Mouse (Mus musculus) hindbrain, postnatal 0 days (tissue): Measurements from ENCODE around the gene Fam131b. TPM values are rescaled to one million over a fixed set of nuclear protein-coding genes. Genes with fewer than 3 reads are reported as not detected.

Source experiments
- ATAC-seq: fragments of 200-750 bp; cut with Nextera tagmentation; 2 replicates; pipeline ENCODE4 v1.8.0; 2017; ENCODE audit warnings: mild to moderate bottlenecking, moderate TSS enrichment, moderate library complexity
- DNase-seq: peaks from one replicate; pipeline ENCODE4 v3.0.0-alpha.2; 2015; ENCODE audit warnings: low spot score
- H3K27ac ChIP-seq: fragments of 300-500 bp; sonication (generic); 2 replicates; pipeline ENCODE4 v1.5.1; 2014; ENCODE audit warnings: mild to moderate bottlenecking
- H3K27me3 ChIP-seq: fragments of 300-500 bp; sonication (generic); 2 replicates; pipeline ENCODE4 v1.6.1; 2014; ENCODE audit warnings: low read length, mixed read lengths; ENCODE audit not compliant: insufficient read depth
- H3K36me3 ChIP-seq: fragments of 300-500 bp; sonication (generic); 2 replicates; pipeline ENCODE4 v1.6.1; 2014; ENCODE audit warnings: low read length, mixed read lengths; ENCODE audit not compliant: insufficient read depth
- H3K4me1 ChIP-seq: fragments of 300-500 bp; sonication (generic); 2 replicates; pipeline ENCODE4 v1.6.1; 2014; ENCODE audit warnings: antibody characterized with exemption, low read length, mixed read lengths; ENCODE audit not compliant: insufficient read depth
- H3K4me2 ChIP-seq: fragments of 300-500 bp; sonication (generic); 2 replicates; pipeline ENCODE4 v1.6.1; 2014; ENCODE audit warnings: low read depth, mild to moderate bottlenecking, low read length, moderate library complexity, mixed read lengths
- H3K4me3 ChIP-seq: fragments of 300-500 bp; sonication (generic); 2 replicates; pipeline ENCODE4 v1.5.1; 2014; ENCODE audit warnings: low read length
- H3K9ac ChIP-seq: fragments of 300-500 bp; sonication (generic); replicated peaks from 2 replicates; pipeline ENCODE4 v1.6.1; 2014; ENCODE audit warnings: mild to moderate bottlenecking, low read length, moderate library complexity, mixed read lengths
- H3K9me3 ChIP-seq: fragments of 300-500 bp; sonication (generic); 2 replicates; pipeline ENCODE4 v1.6.1; 2016; ENCODE audit warnings: low read length, mixed read lengths
- CTCF ChIP-seq: IDR thresholded peaks from 2 replicates; pipeline ENCODE4 v1.5.1; 2016; ENCODE audit warnings: antibody characterized with exemption, control low read depth, low read depth
- WGBS: fragments of 180-500 bp; shearing (Covaris S2); extraction: QIAGEN DNeasy Blood & Tissue Kit; methylation state at CpG from one replicate; pipeline ENCODE4 v1.1.7; 2014; 5-methylcytosine and 5-hydroxymethylcytosine counted together
- polyA plus RNA-seq: library from polyadenylated mRNA; unstranded; fragments of >200 nt; fragmentation: Nextera tagmentation; extraction: Ambion mirVana; gene quantifications from 2 replicates; pipeline ENCODE4 v1.2.1, GENCODE M21; 2015
- total RNA-seq: library from RNA; depleted of rRNA; stranded (reverse); fragments of >200 nt; gene quantifications from 2 replicates; pipeline ENCODE4 v1.2.3, GENCODE M21; 2014

Fam131b gene
- total and polyA plus RNA-seq, 2 experiments from 2014 or later, result 5.0 to 61.6 TPM

DNA sequence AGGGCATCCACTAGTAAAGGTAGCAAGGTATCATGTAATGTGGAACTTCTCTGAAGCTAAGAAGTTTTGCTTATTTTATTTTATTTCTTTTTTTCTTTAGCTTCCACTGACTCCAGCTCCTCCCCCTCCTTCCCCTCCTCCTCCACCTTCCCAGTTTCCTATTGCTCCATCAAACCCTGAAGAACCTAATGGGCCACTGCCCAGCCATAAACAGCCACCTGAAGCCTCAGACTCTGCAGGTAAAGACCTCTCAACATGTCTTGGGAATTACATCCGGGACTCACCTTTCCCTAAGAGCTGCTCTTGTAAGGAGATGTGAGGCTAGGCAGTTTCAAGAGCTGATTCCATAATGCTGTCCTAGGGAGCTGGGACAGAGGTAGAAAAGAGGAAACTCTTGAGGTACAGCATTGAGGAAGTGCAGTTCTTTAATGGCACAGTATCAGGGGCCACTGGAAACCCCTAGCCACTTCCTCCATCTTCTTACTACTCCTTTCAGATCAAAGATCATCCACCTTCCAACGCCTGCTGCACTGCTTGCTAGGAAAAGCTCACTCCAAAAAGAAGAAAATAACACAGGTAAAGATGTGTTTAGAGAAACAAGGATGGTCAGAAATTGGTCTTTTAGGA is 13.9 kb downstream of the Fam131b start:
- Histone ChIP-seq H3K4me3 (no peak overlapping the region), H3K4me1 (no peaks in the 10 kb centered on the region), H3K9ac (no peak overlapping the region), H3K27me3 (no peaks in the 10 kb centered on the region), H3K27ac (no peak overlapping the region), H3K36me3 (peaks cover 8% of the 10 kb centered on the region; the same call in 1 of the 2 replicates), H3K9me3 (no peaks in the 10 kb centered on the region), H3K4me2 (no peak overlapping the region)
- 90% methylated on average over 2 of the region's 2 CpGs for WGBS
- TF ChIP-seq CTCF, result no peak
- ATAC-seq, result no peak
- no peak for DNase-seq

DNA sequence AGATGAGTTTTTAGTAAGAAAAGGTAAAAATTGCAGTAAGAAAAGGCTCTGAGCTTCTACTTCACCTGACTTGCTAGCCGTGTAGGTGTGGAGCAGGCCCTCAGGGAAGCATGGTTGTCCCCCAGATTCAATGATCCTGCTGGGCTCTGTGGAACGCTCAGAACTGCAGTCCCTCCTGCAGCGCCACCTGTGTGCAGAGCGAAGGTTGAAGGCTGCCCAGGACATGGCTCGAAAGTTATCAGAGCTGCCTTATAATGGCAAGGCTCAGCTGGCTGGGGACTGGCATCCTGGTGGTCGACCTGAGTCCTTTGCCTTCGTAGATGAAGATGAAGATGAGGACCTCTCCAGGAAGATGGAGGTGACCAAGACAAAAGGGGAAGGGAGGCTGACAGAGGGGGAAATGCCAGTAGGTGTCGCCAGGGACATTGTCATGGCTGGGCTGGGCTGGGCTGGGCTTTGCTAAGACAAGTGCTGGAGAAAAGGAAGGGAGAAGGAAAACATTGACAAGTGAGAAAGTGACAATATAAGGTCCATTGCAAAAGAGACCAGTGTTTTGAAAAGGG is 14.5 kb downstream of the Fam131b start:
- Histone ChIP-seq H3K4me1 (no peaks in the 10 kb centered on the region), H3K4me3 (no peak overlapping the region), H3K27me3 (no peaks in the 10 kb centered on the region), H3K4me2 (no peak overlapping the region), H3K9me3 (no peaks in the 10 kb centered on the region), H3K27ac (no peak overlapping the region), H3K9ac (no peak overlapping the region), H3K36me3 (peaks cover 8% of the 10 kb centered on the region; the same call in 1 of the 2 replicates)
- peak; percentile 36; the same call in 1 of the 2 replicates for TF ChIP-seq CTCF
- WGBS, result 46% methylated on average over 8 of the region's 8 CpGs
- no peak for ATAC-seq
- no peak for DNase-seq

- no peak for TF ChIP-seq CTCF
- Histone ChIP-seq H3K9ac (no peak overlapping the region), H3K4me3 (no peak overlapping the region), H3K27me3 (no peaks in the 10 kb centered on the region), H3K9me3 (no peaks in the 10 kb centered on the region), H3K4me1 (no peaks in the 10 kb centered on the region), H3K4me2 (no peak overlapping the region), H3K27ac (no peak overlapping the region), H3K36me3 (no peaks in the 10 kb centered on the region)
- no peak for ATAC-seq
- no peak for DNase-seq
- WGBS, result 93% methylated on average over 5 of the region's 5 CpGs
Observed at GRCm38 (mm10) chr6:42299362-42299761, 25.1 kb downstream of the Fam131b start.

- no peak for ATAC-seq
- WGBS, result 83% methylated on average over 3 of the region's 3 CpGs
- Histone ChIP-seq H3K4me3 (no peak overlapping the region), H3K27me3 (no peaks in the 10 kb centered on the region), H3K36me3 (peaks cover 10% of the 10 kb centered on the region; the same call in 1 of the 2 replicates), H3K4me1 (no peaks in the 10 kb centered on the region), H3K9ac (no peak overlapping the region), H3K4me2 (no peak overlapping the region), H3K27ac (no peak overlapping the region), H3K9me3 (no peaks in the 10 kb centered on the region)
- no peak for DNase-seq
- TF ChIP-seq CTCF, result no peak
Observed at GRCm38 (mm10) chr6:42295549-42296094, 28.8 kb downstream of the Fam131b start.

- no peak for TF ChIP-seq CTCF
- Histone ChIP-seq H3K4me3 (no peak overlapping the region), H3K4me1 (no peaks in the 10 kb centered on the region), H3K9ac (no peak overlapping the region), H3K27ac (no peak overlapping the region), H3K4me2 (no peak overlapping the region), H3K9me3 (no peaks in the 10 kb centered on the region), H3K36me3 (peaks cover 10% of the 10 kb centered on the region; the same call in 1 of the 2 replicates), H3K27me3 (no peaks in the 10 kb centered on the region)
- 90% methylated on average over 6 of the region's 6 CpGs for WGBS
- no peak for DNase-seq
- no peak for ATAC-seq
Observed at GRCm38 (mm10) chr6:42293327-42293726, 31.1 kb downstream of the Fam131b start.

GRCm38 (mm10) chr6:42287562-42287961 is 36.9 kb downstream of the Fam131b start:
- H3K27ac ChIP-seq, result no peak overlapping the region
- peaks cover under 1% of the 10 kb centered on the region; the same call in 1 of the 2 replicates for H3K36me3 ChIP-seq
- DNase-seq (no peak), ATAC-seq (no peak)
- H3K4me3 ChIP-seq, result no peak overlapping the region
- TF ChIP-seq CTCF, result no peak
- H3K9ac ChIP-seq, result no peak overlapping the region
- no peaks in the 10 kb centered on the region for H3K4me1 ChIP-seq
- no peak overlapping the region for H3K4me2 ChIP-seq
- no peaks in the 10 kb centered on the region for H3K9me3 ChIP-seq
- no peaks in the 10 kb centered on the region for H3K27me3 ChIP-seq

- DNase-seq (no peak), ATAC-seq (no peak)
- no peaks in the 10 kb centered on the region for H3K4me1 ChIP-seq
- H3K4me2 ChIP-seq, result no peak within 1 kb of the TSS
- H3K9ac ChIP-seq, result no peak within 1 kb of the TSS
- no peaks in the 10 kb centered on the region for H3K27me3 ChIP-seq
- H3K36me3 ChIP-seq, result peaks cover 12% of the 10 kb centered on the region; the same call in 1 of the 2 replicates
- no peak within 1 kb of the TSS for H3K27ac ChIP-seq
- TF ChIP-seq CTCF, result no peak
- WGBS, result 74% methylated on average over 4 of the region's 5 CpGs
- H3K4me3 ChIP-seq, result no peak within 1 kb of the TSS
- no peaks in the 10 kb centered on the region for H3K9me3 ChIP-seq
Observed at GRCm38 (mm10) chr6:42286448-42286847, 38.0 kb downstream of the Fam131b start, which contains the start of gene Clcn1. TSS of gene Clcn1 (plus strand) at chr6:42286685.
